Mouse (Mus musculus) kidney, adult 11 months (tissue): ENCODE measurements around the gene Tgtp2.
"Not testable (repeated sequence)": the region's sequence is repeated elsewhere in the genome, so short reads cannot be mapped to it uniquely, and the experiment has no call there.

ENCODE experiments used
- DNase-seq: peaks from one replicate; pipeline ENCODE4 v3.0.0; 2022

The Tgtp2 gene

GRCm38 (mm10) chr11:49084875-49085274, 20.9 kb upstream of the Tgtp2 start:
- no peak for DNase-seq

- DNase-seq: no peak
Measured at GRCm38 (mm10) chr11:49084385-49084784, 20.4 kb upstream of the Tgtp2 start.

GRCm38 (mm10) chr11:49083808-49084207, 19.8 kb upstream of the Tgtp2 start:
- DNase-seq: no peak

- no peak for DNase-seq
Measured at GRCm38 (mm10) chr11:49083146-49083545, 19.1 kb upstream of the Tgtp2 start.

- DNase-seq: peak; percentile 40
Measured at GRCm38 (mm10) chr11:49081886-49082285, 17.9 kb upstream of the Tgtp2 start.

GRCm38 (mm10) chr11:49081356-49081755, 17.4 kb upstream of the Tgtp2 start:
- DNase-seq: peak; percentile 30

- no peak for DNase-seq
Measured at GRCm38 (mm10) chr11:49080636-49081035, 16.6 kb upstream of the Tgtp2 start.

GRCm38 (mm10) chr11:49078719-49079118, 14.7 kb upstream of the Tgtp2 start:
- DNase-seq: no peak

- DNase-seq: no peak
Measured at GRCm38 (mm10) chr11:49077012-49077411, 13.0 kb upstream of the Tgtp2 start.

GRCm38 (mm10) chr11:49076001-49076757, 12.2 kb upstream of the Tgtp2 start, which contains the start of gene Ifi47:
TSS of gene Ifi47 (plus strand) at chr11:49076587.
- peak; percentile 57 for DNase-seq

GRCm38 (mm10) chr11:49068358-49068757, 4.4 kb upstream of the Tgtp2 start:
- no peak for DNase-seq

- DNase-seq: not testable (repeated sequence)
Measured at GRCm38 (mm10) chr11:49061865-49062264, 2.1 kb downstream of the Tgtp2 start.

GRCm38 (mm10) chr11:49060061-49060460, 3.9 kb downstream of the Tgtp2 start:
- DNase-seq: not testable (repeated sequence)

- not testable (repeated sequence) for DNase-seq
Measured at GRCm38 (mm10) chr11:49051894-49052293, 12.1 kb downstream of the Tgtp2 start.

GRCm38 (mm10) chr11:49051093-49051891, 12.7 kb downstream of the Tgtp2 start, which contains the start of gene 9930111J21Rik2:
TSS of gene 9930111J21Rik2 (minus strand) at chr11:49051242.
- DNase-seq: not testable (repeated sequence)

GRCm38 (mm10) chr11:49050064-49050463, 13.9 kb downstream of the Tgtp2 start:
- DNase-seq: not testable (repeated sequence)

- not testable (repeated sequence) for DNase-seq
Measured at GRCm38 (mm10) chr11:49012074-49012473, 51.9 kb downstream of the Tgtp2 start.
